In genomic region chr19:7134631-7135091, GRCm38 (mm10) we compare ENCODE assay signal across 8 mouse cellular contexts. TPM values are rescaled to one million over a fixed set of nuclear protein-coding genes. Genes with fewer than 3 reads are reported as not detected.
A peak's percentile ranks its signal among the peaks of the same experiment; 100 is the strongest.
DNase-seq lines count a peak whose midpoint lies in the region; ATAC-seq lines count a peak whose summit lies in the region.

No protein-coding gene starts in this region.

- peaks cover 11% of the 10 kb centered on the region; the same call in 1 of the 2 replicates for H3K27me3 ChIP-seq in forebrain, embryonic 13.5 days
- peaks cover 88% of the 10 kb centered on the region for H3K27me3 ChIP-seq in hindbrain, embryonic 10.5 days (ENCODE audit: insufficient read depth, poor library complexity, severe bottlenecking)
- H3K27me3 ChIP-seq in limb, embryonic 12.5 days, result peaks cover 64% of the 10 kb centered on the region

- 10% methylated on average over 17 of the region's 17 CpGs for WGBS in forebrain, embryonic 13.5 days
- WGBS in hindbrain, embryonic 10.5 days, result 8% methylated on average over 17 of the region's 17 CpGs
- 22% methylated on average over 17 of the region's 17 CpGs for WGBS in limb, embryonic 12.5 days

- H3K4me1 ChIP-seq in forebrain, embryonic 13.5 days, result peaks cover 86% of the 10 kb centered on the region
- H3K4me1 ChIP-seq in hindbrain, embryonic 10.5 days (replicated peaks), result peaks cover 99% of the 10 kb centered on the region
- peaks cover 93% of the 10 kb centered on the region for H3K4me1 ChIP-seq in limb, embryonic 12.5 days (replicated peaks)

- H3K4me2 ChIP-seq in forebrain, embryonic 13.5 days, result peak overlapping the region; percentile 10
- H3K4me2 ChIP-seq in limb, embryonic 12.5 days, result peak overlapping the region; percentile 26

- no peak overlapping the region for H3K4me3 ChIP-seq in forebrain, embryonic 13.5 days
- H3K4me3 ChIP-seq in hindbrain, embryonic 10.5 days, result peak overlapping the region; percentile 27
- no peak overlapping the region for H3K4me3 ChIP-seq in limb, embryonic 12.5 days (replicated peaks)

- ATAC-seq in forebrain, embryonic 13.5 days, result peak; percentile 11; the same call in 1 of the 2 replicates
- no peak for ATAC-seq in limb, embryonic 12.5 days (ENCODE audit: insufficient number of reproducible peaks, insufficient read depth, low FRiP score, low TSS enrichment, low read depth)
- ATAC-seq in monocyte, adult 5-6 weeks (replicated peaks; ENCODE audit: insufficient number of reproducible peaks, low FRiP score, low TSS enrichment, poor library complexity, severe bottlenecking), result no peak

- DNase-seq in heart, adult 11 months, result peak; percentile 96
- DNase-seq in heart, adult 8-10 months (ENCODE audit: low spot score), result no peak
- DNase-seq in hindbrain, embryonic 10.5 days (ENCODE audit: low spot score), result peak; percentile 64
- peak; percentile 62 for DNase-seq in retina, embryonic 14.5 days (ENCODE audit: low spot score)
- DNase-seq in frontal cortex, postnatal 14 days (ENCODE audit: low spot score in 2 of 2), result no peak

- peak overlapping the region; percentile 81 for H3K27ac ChIP-seq in forebrain, embryonic 13.5 days
- H3K27ac ChIP-seq in hindbrain, embryonic 10.5 days, result peak overlapping the region; percentile 81
- H3K27ac ChIP-seq in limb, embryonic 12.5 days, result peak overlapping the region; percentile 84

- no peaks in the 10 kb centered on the region for H3K36me3 ChIP-seq in forebrain, embryonic 13.5 days (ENCODE audit: poor library complexity, severe bottlenecking)
- no peaks in the 10 kb centered on the region for H3K36me3 ChIP-seq in hindbrain, embryonic 10.5 days
- no peaks in the 10 kb centered on the region for H3K36me3 ChIP-seq in limb, embryonic 12.5 days

- H3K9me3 ChIP-seq in forebrain, embryonic 13.5 days (replicated peaks), result no peaks in the 10 kb centered on the region
- no peaks in the 10 kb centered on the region for H3K9me3 ChIP-seq in hindbrain, embryonic 10.5 days
- H3K9me3 ChIP-seq in limb, embryonic 12.5 days, result no peaks in the 10 kb centered on the region

- H3K9ac ChIP-seq in forebrain, embryonic 13.5 days, result peak overlapping the region; percentile 27; the same call in 1 of the 2 replicates
- no peak overlapping the region for H3K9ac ChIP-seq in limb, embryonic 12.5 days (replicated peaks)

RNA-seq across cellular contexts. Expression of gene Flrt1, which starts 29.1 kb away (rescaled TPM):
- 1 to 10 TPM in 3 of 4 experiments, under 1 TPM in 1; 0.92 to 2.0 (median 1.4) TPM for total RNA-seq in heart, adult 8-10 months (2022)
- 10.4 and 11.3 TPM in 2 replicates for polyA plus RNA-seq in forebrain, embryonic 13.5 days (2015; fragmentation: Nextera tagmentation; extraction: Ambion mirVana)
- 3.1 and 4.0 TPM in 2 replicates for polyA plus RNA-seq in hindbrain, embryonic 10.5 days (2016; fragmentation: Nextera tagmentation; extraction: Ambion mirVana)
- 3.5 and 4.4 TPM in 2 replicates for polyA plus RNA-seq in limb, embryonic 12.5 days (2016; fragmentation: Nextera tagmentation; extraction: Ambion mirVana)
- 0.10 TPM in 1 of 3 replicates, not detected in the others for total RNA-seq in monocyte, adult 5-6 weeks (2017)

Comparison
In these comparisons a context has a peak if more than half of its experiments do, and no peak if none do; other contexts are left out.
1. DNase-seq: peak in heart, adult 11 months (single experiment), hindbrain, embryonic 10.5 days (single experiment) and retina, embryonic 14.5 days (single experiment); none in heart, adult 8-10 months (single experiment) and frontal cortex, postnatal 14 days (0 of 2).
2. Peak in every context shown above with its lines, with median percentiles within 50 percentile points of each other: H3K27ac ChIP-seq.